Mouse (Mus musculus) liver, postnatal 0 days (tissue): Measurements from ENCODE around the gene Ccl27a. TPM values are rescaled to one million over a fixed set of nuclear protein-coding genes. Genes with fewer than 3 reads are reported as not detected.

Experiments
- ATAC-seq: fragments of 200-750 bp; cut with Nextera tagmentation; 2 replicates; pipeline ENCODE4 v1.8.0; 2017; ENCODE audit warnings: mild to moderate bottlenecking, moderate library complexity
- DNase-seq: peaks from one replicate; pipeline ENCODE4 v3.0.0-alpha.2; 2016
- H3K27ac ChIP-seq: fragments of 300-500 bp; sonication (generic); 2 replicates; pipeline ENCODE4 v1.5.1; 2014; ENCODE audit warnings: antibody characterized with exemption, moderate library complexity, mild to moderate bottlenecking, low read depth
- H3K27me3 ChIP-seq: fragments of 300-500 bp; sonication (generic); 2 replicates; pipeline ENCODE4 v1.6.1; 2014; ENCODE audit warnings: low read length, control low read depth, mixed read lengths; ENCODE audit not compliant: insufficient read depth
- H3K36me3 ChIP-seq: fragments of 300-500 bp; sonication (generic); replicated peaks from 2 replicates; pipeline ENCODE4 v1.6.1; 2014; ENCODE audit warnings: mild to moderate bottlenecking, control low read depth, low read length, moderate library complexity, mixed read lengths; ENCODE audit not compliant: insufficient read depth
- H3K4me1 ChIP-seq: fragments of 300-500 bp; sonication (generic); 2 replicates; pipeline ENCODE4 v1.6.1; 2014; ENCODE audit warnings: antibody characterized with exemption, mild to moderate bottlenecking, control low read depth; ENCODE audit not compliant: insufficient read depth
- H3K4me2 ChIP-seq: fragments of 300-500 bp; sonication (generic); 2 replicates; pipeline ENCODE4 v1.6.1; 2014; ENCODE audit warnings: low read depth, mild to moderate bottlenecking, low read length, moderate library complexity, mixed read lengths
- H3K4me3 ChIP-seq: fragments of 300-500 bp; sonication (generic); 2 replicates; pipeline ENCODE4 v1.5.1; 2014; ENCODE audit warnings: low read depth, low read length
- H3K9ac ChIP-seq: fragments of 300-500 bp; sonication (generic); replicated peaks from 2 replicates; pipeline ENCODE4 v1.6.1; 2014; ENCODE audit warnings: mild to moderate bottlenecking, moderate library complexity
- H3K9me3 ChIP-seq: fragments of 300-500 bp; sonication (generic); 2 replicates; pipeline ENCODE4 v1.6.1; 2016; ENCODE audit warnings: mild to moderate bottlenecking, control low read depth, low read length, mixed read lengths
- CTCF ChIP-seq: sonication (generic); IDR thresholded peaks from 2 replicates; pipeline ENCODE4 v1.5.1; 2016; ENCODE audit warnings: antibody characterized with exemption, low read depth
- EP300 ChIP-seq: IDR thresholded peaks from 2 replicates; pipeline ENCODE4 v1.6.1; 2016; ENCODE audit warnings: antibody characterized with exemption, low read depth, mild to moderate bottlenecking
- WGBS: fragments of 180-500 bp; shearing (Covaris S2); extraction: QIAGEN DNeasy Blood & Tissue Kit; methylation state at CpG from one replicate; pipeline ENCODE4 v1.1.7; 2014; ENCODE audit not compliant: insufficient replicate concordance; 5-methylcytosine and 5-hydroxymethylcytosine counted together
- polyA plus RNA-seq: library from polyadenylated mRNA; unstranded; fragments of >200 nt; fragmentation: Nextera tagmentation; extraction: Ambion mirVana; gene quantifications from 2 replicates; pipeline ENCODE4 v1.2.1, GENCODE M21; 2015

Ccl27a gene
- polyA plus RNA-seq, 1 experiment from 2014 or later: 10.1 TPM

- H3K36me3 ChIP-seq: peaks cover 12% of the 10 kb centered on the region
- H3K9me3 ChIP-seq: no peaks in the 10 kb centered on the region
- peaks cover 39% of the 10 kb centered on the region for H3K4me1 ChIP-seq
- no peak for DNase-seq
- no peak overlapping the region for H3K4me3 ChIP-seq
- ATAC-seq: no peak
- peak overlapping the region; percentile 39; the same call in 1 of the 2 replicates for H3K9ac ChIP-seq
- H3K4me2 ChIP-seq: peak overlapping the region; percentile 70
- H3K27me3 ChIP-seq: no peaks in the 10 kb centered on the region
- 38% methylated on average over 6 of the region's 6 CpGs for WGBS
- H3K27ac ChIP-seq: peak overlapping the region; percentile 98
- no peak for TF ChIP-seq CTCF
- TF ChIP-seq EP300: no peak
These were observed 14.3 kb downstream of the Ccl27a start for GRCm38 (mm10) chr4:41759656-41760287.

GRCm38 (mm10) chr4:41759206-41759605 is 14.8 kb downstream of the Ccl27a start:
- Histone ChIP-seq H3K4me1 (peaks cover 41% of the 10 kb centered on the region), H3K36me3 (peaks cover 12% of the 10 kb centered on the region)
- DNase-seq: peak; percentile 72

GRCm38 (mm10) chr4:41758701-41759100 is 15.3 kb downstream of the Ccl27a start:
- TF ChIP-seq EP300 (no peak), CTCF (no peak)
- Histone ChIP-seq H3K4me2 (no peak overlapping the region), H3K27me3 (no peaks in the 10 kb centered on the region), H3K27ac (peak overlapping the region; percentile 98), H3K4me1 (peaks cover 41% of the 10 kb centered on the region), H3K4me3 (no peak overlapping the region), H3K9ac (peak overlapping the region; percentile 31; the same call in 1 of the 2 replicates), H3K9me3 (no peaks in the 10 kb centered on the region), H3K36me3 (peaks cover 12% of the 10 kb centered on the region)
- 86% methylated on average over 4 of the region's 4 CpGs for WGBS
- DNase-seq: no peak
- no peak for ATAC-seq

More at GRCm38 (mm10) chr4:41759206-41759605, 14.8 kb downstream of the Ccl27a start:
- peak; percentile 18 for ATAC-seq
- WGBS: 61% methylated on average over 9 of the region's 9 CpGs
- H3K9me3 ChIP-seq: no peaks in the 10 kb centered on the region
- no peak overlapping the region for H3K9ac ChIP-seq
- no peak overlapping the region for H3K4me3 ChIP-seq
- no peaks in the 10 kb centered on the region for H3K27me3 ChIP-seq
- no peak for TF ChIP-seq CTCF
- TF ChIP-seq EP300: 0 out of 2 replicates have a peak, but pooled peaks have one; percentile 8
- peak overlapping the region; percentile 98 for H3K27ac ChIP-seq
- H3K4me2 ChIP-seq: peak overlapping the region; percentile 70

- TF ChIP-seq EP300: no peak
- TF ChIP-seq CTCF: no peak
- peaks cover 12% of the 10 kb centered on the region for H3K36me3 ChIP-seq
- H3K4me2 ChIP-seq: no peak overlapping the region
- no peaks in the 10 kb centered on the region for H3K9me3 ChIP-seq
- ATAC-seq: no peak
- H3K4me3 ChIP-seq: no peak overlapping the region
- no peak overlapping the region for H3K9ac ChIP-seq
- DNase-seq: no peak
- WGBS: 73% methylated on average over 11 of the region's 11 CpGs
- no peaks in the 10 kb centered on the region for H3K27me3 ChIP-seq
- peak overlapping the region; percentile 98; the same call in 1 of the 2 replicates for H3K27ac ChIP-seq
- H3K4me1 ChIP-seq: peaks cover 41% of the 10 kb centered on the region
These were observed 16.0 kb downstream of the Ccl27a start for GRCm38 (mm10) chr4:41758021-41758420.

DNA sequence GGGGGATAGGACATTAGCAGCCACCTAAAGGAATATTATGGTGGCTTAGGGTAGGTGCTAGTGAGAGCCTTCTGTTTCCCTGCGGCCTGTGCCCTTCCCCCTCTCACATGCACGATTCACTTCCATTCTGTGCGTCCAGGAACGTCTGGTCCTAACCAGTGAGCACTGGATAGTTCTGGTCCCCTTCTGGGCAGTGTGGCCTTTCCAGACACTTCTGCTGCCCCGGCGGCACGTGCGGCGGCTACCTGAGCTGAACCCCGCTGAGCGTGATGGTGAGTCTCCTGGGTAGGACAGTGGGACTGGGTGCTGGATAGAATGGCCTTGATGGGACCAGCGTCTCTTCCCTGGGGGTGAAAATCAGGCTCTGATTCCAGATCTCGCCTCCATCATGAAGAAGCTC is 16.7 kb downstream of the Ccl27a start:
- Histone ChIP-seq H3K4me3 (no peak overlapping the region), H3K4me1 (peaks cover 37% of the 10 kb centered on the region), H3K36me3 (peaks cover 12% of the 10 kb centered on the region), H3K4me2 (no peak overlapping the region), H3K9ac (no peak overlapping the region), H3K27ac (no peak overlapping the region), H3K9me3 (no peaks in the 10 kb centered on the region), H3K27me3 (no peaks in the 10 kb centered on the region)
- no peak for ATAC-seq
- WGBS: 85% methylated on average over 13 of the region's 13 CpGs
- TF ChIP-seq CTCF: no peak
- DNase-seq: no peak

- Histone ChIP-seq H3K27ac (no peak overlapping the region), H3K4me2 (peak overlapping the region; percentile 82), H3K9ac (peak overlapping the region; percentile 78), H3K4me3 (peak overlapping the region; percentile 61), H3K36me3 (peaks cover 12% of the 10 kb centered on the region), H3K27me3 (no peaks in the 10 kb centered on the region), H3K9me3 (no peaks in the 10 kb centered on the region), H3K4me1 (peaks cover 29% of the 10 kb centered on the region)
- ATAC-seq (no peak), DNase-seq (no peak)
- WGBS: 70% methylated on average over 8 of the region's 8 CpGs
- TF ChIP-seq EP300 (no peak), CTCF (no peak)
These were observed 17.6 kb downstream of the Ccl27a start for GRCm38 (mm10) chr4:41756440-41756839.
